Mouse (Mus musculus) embryonic facial prominence, embryonic 10.5 days (tissue): ENCODE measurements around the gene Vmn1r122. TPM values are rescaled to one million over a fixed set of nuclear protein-coding genes. Genes with fewer than 3 reads are reported as not detected.
"Not testable (repeated sequence)": the region's sequence is repeated elsewhere in the genome, so short reads cannot be mapped to it uniquely, and the experiment has no call there.

Source experiments
- DNase-seq: peaks from one replicate; pipeline ENCODE4 v3.0.0-alpha.2; 2017; ENCODE audit warnings: low spot score
- H3K27ac ChIP-seq: fragments of 300-500 bp; sonication (generic); replicated peaks from 2 replicates; pipeline ENCODE4 v1.5.1; 2016; ENCODE audit warnings: mild to moderate bottlenecking
- H3K27me3 ChIP-seq: fragments of 300-500 bp; sonication (generic); replicated peaks from 2 replicates; pipeline ENCODE4 v1.6.1; 2016; ENCODE audit warnings: low read depth, mild to moderate bottlenecking; ENCODE audit not compliant: poor library complexity, severe bottlenecking
- H3K36me3 ChIP-seq: fragments of 300-500 bp; sonication (generic); replicated peaks from 2 replicates; pipeline ENCODE4 v1.6.1; 2016; ENCODE audit warnings: mild to moderate bottlenecking, moderate library complexity
- H3K4me1 ChIP-seq: fragments of 300-500 bp; sonication (generic); 2 replicates; pipeline ENCODE4 v1.6.1; 2016
- H3K4me3 ChIP-seq: fragments of 300-500 bp; sonication (generic); 2 replicates; pipeline ENCODE4 v1.5.1; 2016; ENCODE audit warnings: mild to moderate bottlenecking, moderate library complexity
- H3K9me3 ChIP-seq: fragments of 300-500 bp; sonication (generic); 2 replicates; pipeline ENCODE4 v1.6.1; 2016; ENCODE audit warnings: mild to moderate bottlenecking
- whole genome bisulfite sequencing: fragments of 180-500 bp; shearing (Covaris S2); methylation state at CpG from one replicate; pipeline ENCODE4 v1.1.7; 2016; 5-methylcytosine and 5-hydroxymethylcytosine counted together
- polyA plus RNA-seq: library from polyadenylated mRNA; unstranded; fragments of >200 nt; fragmentation: Nextera tagmentation; extraction: Ambion mirVana; gene quantifications from 2 replicates; pipeline ENCODE4 v1.2.1, GENCODE M21; 2016

The Vmn1r122 gene
- not detected in 2 replicates for polyA plus RNA-seq

- 65% methylated on average over 3 of the region's 3 CpGs for WGBS
- not testable (repeated sequence) for H3K4me3 ChIP-seq, H3K4me1 ChIP-seq, H3K27me3 ChIP-seq, H3K27ac ChIP-seq, H3K9me3 ChIP-seq, H3K36me3 ChIP-seq, DNase-seq
These were observed at the start of gene Vmn1r122 for GRCm38 (mm10) chr7:21134028-21134427. Vmn1r122 (minus strand) TSS chr7:21134128.

GRCm38 (mm10) chr7:21161885-21162284 is 28.0 kb upstream of the Vmn1r122 start, which contains the start of gene Vmn1r123:
Vmn1r123 (plus strand) TSS chr7:21162185.
- not testable (repeated sequence) for H3K4me3 ChIP-seq, H3K9me3 ChIP-seq, H3K4me1 ChIP-seq, H3K36me3 ChIP-seq, H3K27me3 ChIP-seq, H3K27ac ChIP-seq, DNase-seq
- WGBS: 25% methylated on average over 1 of the region's 3 CpGs

DNA sequence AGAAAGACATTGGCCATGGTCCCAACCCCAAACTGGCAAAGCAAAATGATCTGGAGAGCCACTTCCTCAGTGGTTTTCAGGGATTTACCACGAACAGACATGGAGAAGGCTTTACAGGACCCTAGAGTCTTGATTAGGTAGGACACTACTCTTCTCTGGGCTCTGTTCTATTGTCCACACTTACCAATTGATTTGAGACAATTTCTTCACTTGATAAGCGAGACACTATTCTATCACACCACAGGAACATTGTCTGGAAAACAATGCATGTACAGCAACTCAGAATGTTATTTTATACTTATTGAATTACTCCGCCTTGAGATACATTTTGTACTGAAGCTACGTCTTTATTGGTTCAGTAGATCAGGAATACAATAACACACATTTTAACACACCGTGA is 35.5 kb downstream of the Vmn1r122 start, which contains the start of gene Vmn1r121:
Gene Vmn1r121 (minus strand): TSS at position 101 of the 400 bp plus-strand sequence.
- WGBS: 77% methylated on average over 5 of the region's 5 CpGs
- DNase-seq, H3K27ac ChIP-seq, H3K9me3 ChIP-seq, H3K4me1 ChIP-seq, H3K27me3 ChIP-seq, H3K36me3 ChIP-seq, H3K4me3 ChIP-seq: not testable (repeated sequence)

Other genes starting within 250 kb of the Vmn1r122 start
- gene Vmn1r118, start 221.8 kb downstream of the Vmn1r122 start, polyA plus RNA-seq: not detected in 2 replicates
- gene Vmn1r119, start 121.7 kb downstream of the Vmn1r122 start, polyA plus RNA-seq: not detected in 2 replicates
- not detected in 2 replicates for gene Vmn1r120, start 80.3 kb downstream of the Vmn1r122 start, polyA plus RNA-seq
- gene Vmn1r121, start 35.6 kb downstream of the Vmn1r122 start, polyA plus RNA-seq: not detected in 2 replicates
- not detected in 2 replicates for gene Vmn1r123, start 28.1 kb upstream of the Vmn1r122 start, polyA plus RNA-seq
- gene Gm5157, start 56.3 kb upstream of the Vmn1r122 start, polyA plus RNA-seq: not detected in 2 replicates
- not detected in 2 replicates for gene Vmn1r124, start 126.5 kb upstream of the Vmn1r122 start, polyA plus RNA-seq
- not detected in 2 replicates for gene Vmn1r125, start 138.1 kb upstream of the Vmn1r122 start, polyA plus RNA-seq
- gene Vmn1r126, start 167.3 kb upstream of the Vmn1r122 start, polyA plus RNA-seq: not detected in 2 replicates
- not detected in 2 replicates for gene Vmn1r127, start 185.7 kb upstream of the Vmn1r122 start, polyA plus RNA-seq
- gene Vmn1r128, start 215.2 kb upstream of the Vmn1r122 start, polyA plus RNA-seq: not detected in 2 replicates
- gene Vmn1r129, start 227.2 kb upstream of the Vmn1r122 start, polyA plus RNA-seq: not detected in 2 replicates